Mouse (Mus musculus) kidney, postnatal 14 days (tissue): ENCODE data around the gene Rps6kl1.

ENCODE experiments used
- DNase-seq: peaks from one replicate; pipeline ENCODE4 v3.0.0; 2022; ENCODE audit warnings: mixed read lengths

The Rps6kl1 gene

DNA sequence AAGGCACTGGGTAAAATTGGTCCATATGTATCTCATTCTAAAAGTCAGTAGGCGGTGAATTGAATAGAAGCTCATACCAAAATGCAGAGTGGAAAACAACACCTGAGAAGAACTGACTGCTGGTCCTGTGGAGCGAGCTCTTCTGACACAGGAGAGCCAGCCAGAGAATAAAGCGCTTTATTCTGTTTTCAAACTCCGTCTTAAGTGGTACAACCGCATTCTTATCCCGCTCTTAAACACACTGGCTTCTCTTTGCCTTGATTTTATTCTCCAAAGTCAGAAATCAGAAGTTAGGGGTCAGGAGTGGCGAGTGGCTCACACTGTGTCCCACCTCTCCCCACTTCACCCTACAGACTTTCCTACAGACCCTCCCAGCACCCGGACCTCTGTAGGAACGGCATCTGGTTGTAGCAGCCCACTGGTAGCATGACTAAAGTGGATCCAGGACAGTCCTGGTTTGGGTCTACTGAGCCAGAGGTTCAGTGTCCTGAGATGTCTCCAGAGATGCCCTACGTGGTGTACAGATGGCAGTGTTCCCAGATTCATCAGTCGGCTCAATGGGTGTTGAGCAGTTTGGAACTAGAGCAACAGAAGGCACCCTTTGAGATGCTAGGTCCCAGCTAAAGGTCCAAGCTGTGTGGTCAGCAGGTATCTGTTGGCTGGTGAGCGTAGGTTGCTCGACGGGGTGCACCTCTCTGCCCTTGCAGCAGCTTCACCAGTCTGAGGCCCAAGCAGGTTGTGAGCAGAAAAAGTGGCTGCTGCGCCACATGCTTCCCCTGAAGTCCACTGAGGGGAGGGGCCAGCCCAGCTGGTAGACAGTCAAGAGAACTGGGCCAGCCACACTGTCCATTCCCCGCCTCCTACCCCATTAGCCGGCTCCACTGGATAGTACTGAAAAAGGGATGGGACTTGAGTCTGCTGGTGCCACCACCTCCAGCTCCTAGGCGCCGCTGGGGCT, 15.3 kb downstream of the Rps6kl1 start:
- DNase-seq = no peak

DNA sequence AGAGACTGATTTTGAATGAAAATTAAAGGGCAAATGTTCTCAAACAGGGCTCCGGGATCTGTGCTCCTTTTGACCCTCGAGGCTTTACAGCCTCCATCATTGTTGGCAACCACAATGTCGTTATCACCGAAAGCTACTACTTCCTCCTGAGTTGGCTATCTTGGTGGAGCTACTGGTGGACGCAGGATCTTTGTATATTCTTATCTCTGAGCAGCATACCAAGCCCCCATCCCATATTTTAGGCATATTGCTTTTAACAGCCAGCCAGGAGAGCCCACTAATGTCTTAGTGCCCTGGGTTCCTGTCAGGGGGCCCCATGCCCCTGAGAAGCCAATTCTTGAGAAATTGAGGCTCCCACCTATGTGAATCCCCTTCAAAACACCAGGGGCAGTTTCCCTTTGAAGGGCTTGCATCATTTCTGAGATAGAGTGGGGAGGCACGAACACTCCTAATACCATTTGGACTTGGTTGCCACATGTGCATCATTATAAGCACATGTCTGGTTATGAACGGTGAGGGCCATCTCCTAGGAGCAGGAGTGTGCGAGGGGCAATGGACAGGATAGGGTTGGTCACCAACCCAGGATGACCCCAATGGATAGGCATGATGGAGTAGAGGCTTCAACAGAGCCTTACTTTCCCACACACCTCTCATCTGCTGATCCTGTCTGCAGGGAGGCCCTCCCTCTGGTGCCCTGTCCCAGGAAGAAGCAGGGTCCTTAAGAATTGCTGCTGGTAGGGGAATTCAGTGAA, 16.8 kb downstream of the Rps6kl1 start:
- DNase-seq = no peak

DNA sequence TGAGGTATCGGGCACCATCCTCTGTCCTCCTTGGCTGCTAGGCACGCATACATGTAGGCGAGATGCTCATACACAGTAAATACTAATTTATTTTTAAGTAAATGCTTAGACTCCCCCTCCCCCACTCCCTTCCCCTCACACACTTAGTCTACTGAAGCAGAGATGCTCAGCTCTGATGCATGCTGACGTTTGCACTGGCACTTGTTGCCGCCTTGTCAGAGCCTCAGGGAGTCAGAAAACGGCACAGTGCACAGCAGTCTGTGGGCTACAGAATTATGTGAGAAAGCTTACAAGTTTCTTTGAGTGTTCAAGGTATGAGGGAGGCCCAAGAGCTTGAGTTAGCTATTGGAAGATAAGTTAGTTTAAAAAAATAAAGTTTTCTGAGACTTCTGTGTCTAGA, 19.7 kb downstream of the Rps6kl1 start:
- DNase-seq = no peak

DNA sequence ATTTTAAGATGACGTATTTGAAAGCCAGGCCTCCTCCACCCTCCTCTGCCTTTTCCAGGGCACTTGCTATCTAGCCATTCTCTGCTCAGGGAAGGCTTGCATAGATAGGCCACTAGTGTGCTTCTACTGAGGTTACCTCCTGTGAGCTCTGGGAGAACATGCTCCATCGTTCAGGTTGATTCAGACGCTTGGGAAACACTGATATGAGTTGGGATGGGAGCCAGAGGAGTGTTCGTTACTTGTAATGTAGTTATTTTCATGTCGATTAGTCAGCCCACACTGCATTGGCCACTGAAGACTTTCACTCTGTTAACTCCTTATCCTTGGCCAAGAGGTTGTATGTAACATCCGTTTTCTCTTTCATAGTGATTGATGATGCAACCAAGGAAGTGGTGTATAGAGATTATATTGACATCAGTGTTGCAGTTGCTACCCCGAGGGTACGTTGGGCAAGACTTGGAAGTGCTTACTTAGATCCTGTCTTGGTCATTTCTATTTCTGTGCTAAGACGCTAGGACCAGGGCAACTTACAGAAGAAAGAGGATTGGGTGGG, 21.6 kb downstream of the Rps6kl1 start:
- no peak for DNase-seq

DNA sequence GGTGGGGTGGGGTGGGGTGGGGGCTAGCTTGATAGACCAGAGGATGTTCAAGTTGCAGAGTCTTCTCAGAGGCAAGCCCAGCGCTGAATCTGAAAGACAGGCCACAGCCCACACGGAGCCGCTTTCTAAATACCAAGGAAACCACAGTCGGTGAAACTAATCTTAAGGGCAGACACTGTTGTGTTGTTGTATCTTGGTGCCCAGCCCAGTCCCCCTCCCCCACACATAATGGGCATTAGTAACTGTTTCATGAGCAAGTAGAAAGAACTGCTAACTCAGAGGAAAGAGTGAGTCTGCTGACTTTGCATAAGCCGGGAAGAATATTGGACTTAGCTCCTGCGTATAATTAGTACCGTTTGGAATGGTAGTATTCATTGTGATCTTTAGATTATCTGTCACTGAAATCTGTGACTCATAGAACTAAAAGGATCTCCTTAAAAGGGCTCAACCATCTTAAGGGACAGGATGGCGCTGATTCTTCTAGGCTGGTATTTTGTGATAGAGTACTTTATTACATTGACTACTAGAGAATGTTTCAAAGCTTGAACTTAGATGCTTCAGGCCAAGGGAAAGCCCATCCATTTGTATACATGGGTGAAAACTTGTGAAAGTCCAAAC, 24.0 kb downstream of the Rps6kl1 start:
- DNase-seq = peak; percentile 60

DNA sequence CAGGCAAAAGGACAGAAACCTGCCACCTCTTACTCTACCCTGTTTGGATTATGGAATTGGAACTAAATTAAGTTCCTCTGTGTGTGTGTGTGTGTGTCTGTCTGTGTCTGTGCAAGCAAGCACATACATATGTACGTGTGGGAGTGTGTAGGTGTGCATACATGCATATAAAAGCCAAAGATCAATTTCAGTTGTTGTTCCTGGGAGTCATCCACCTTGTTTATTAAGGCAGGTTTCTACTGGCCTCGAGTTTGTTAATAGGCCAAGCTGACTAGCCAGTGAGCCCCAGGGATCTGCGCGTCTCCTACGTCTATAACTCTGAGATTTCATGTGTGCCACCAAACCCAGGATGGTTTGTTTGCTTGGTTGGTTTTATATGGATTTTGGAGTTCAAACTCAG, 26.3 kb downstream of the Rps6kl1 start:
- DNase-seq = no peak

DNA sequence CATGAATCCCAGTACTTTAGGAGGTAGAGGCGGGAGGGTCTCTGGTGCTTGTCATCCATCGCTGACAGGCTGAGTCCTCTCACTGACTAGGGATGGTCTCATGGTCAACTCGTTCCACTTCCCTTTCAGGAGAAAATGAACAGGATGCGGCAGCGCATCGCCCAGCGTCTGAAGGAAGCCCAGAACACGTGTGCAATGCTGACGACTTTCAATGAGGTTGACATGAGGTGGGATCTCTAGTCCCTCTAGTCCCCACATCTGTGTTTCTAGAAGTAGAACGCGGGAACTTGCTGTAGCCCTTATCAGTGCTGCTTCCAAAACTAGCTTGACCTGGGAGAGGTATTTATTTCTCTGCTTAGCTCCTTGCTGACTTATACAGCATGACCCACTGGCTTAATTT, 27.4 kb downstream of the Rps6kl1 start:
- DNase-seq = no peak

DNA sequence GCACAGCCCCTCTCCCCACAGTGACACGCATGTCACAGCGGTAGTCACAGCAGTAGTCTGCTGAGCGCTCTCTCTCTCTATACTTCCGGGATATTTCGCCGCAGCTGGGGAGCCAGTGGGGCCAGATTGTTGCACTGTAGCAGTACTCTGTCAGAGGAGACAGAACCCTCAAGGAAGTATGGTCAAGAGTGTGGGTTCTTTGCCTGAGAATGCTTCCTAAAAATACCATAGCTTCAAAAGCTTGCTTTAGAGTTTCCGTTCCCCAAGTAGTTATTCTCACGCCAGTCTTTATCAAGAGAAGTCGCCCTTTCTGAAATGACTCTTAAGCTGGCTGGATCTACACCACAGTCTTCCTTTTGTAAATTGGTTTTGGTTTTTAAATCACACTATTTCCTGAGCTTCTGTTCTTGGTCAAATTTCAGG, 27.9 kb downstream of the Rps6kl1 start:
- no peak for DNase-seq

DNA sequence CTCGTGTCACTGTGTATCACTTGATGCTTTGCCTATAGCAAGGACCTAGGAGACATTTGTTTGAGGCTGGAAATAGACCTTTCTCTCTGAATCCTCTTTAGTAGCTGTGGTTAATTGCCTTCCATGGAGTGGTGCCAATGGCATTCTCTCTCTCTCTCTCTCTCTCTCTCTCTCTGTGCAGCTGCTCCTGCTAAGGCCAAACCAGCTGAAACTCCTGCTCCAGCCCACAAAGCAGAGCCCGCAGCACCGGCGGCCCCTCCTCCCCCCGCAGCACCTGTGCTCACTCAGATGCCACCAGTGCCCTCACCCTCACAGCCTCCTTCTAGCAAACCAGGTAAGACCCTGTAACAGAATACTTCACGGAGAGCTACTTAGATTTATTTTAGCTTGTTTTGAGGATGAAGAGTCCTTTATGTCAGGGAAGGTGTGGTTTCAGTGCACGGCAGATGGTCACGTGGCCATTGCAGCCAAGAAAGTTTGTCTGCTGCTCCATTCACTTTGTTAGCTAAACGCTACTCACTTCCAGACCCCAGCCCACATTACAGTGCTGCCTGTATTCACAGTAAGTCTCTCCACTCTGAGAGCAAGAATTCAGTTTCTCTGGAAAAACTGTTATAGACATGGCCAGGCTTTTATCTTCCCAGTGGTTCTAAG, 29.1 kb downstream of the Rps6kl1 start:
- no peak for DNase-seq

DNA sequence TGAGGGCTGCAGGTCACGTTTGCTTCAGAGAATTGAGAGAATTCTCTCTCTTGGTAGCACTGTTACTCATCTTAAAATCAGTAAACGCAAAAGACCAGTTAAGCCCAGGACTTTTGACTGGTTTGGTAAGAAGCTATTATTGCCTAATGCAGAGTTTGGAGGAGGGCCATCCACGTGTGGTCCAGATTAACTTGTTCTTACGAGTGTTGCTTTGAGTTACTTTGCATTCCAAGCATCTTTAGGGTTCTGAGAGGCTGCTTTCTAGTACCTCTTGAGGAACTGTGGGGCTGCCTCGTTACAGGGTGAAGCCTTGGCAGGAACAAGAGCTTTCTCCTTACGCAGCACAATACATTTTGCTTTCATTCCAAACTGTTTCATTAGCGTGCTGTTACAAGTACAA, 35.4 kb downstream of the Rps6kl1 start:
- DNase-seq = no peak

DNA sequence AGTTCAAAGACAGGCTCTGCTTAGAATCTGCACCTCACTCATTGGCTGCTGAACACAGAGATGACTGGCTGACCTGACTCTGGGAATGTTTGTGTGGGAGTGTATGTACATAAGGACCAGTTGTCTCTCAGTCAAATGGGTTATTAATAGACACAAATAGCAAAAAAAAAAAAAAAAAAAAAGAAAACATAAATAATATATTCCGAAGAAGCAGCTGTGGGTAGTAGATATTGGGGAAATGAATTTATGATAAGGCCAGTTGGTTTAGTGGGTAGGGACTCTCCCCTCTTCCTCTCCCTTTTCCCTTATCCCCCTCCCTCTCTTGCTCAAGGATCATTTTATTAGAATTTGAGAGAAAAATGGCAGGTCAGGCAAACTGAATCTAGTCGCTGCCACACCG, 37.1 kb downstream of the Rps6kl1 start:
- no peak for DNase-seq

DNA sequence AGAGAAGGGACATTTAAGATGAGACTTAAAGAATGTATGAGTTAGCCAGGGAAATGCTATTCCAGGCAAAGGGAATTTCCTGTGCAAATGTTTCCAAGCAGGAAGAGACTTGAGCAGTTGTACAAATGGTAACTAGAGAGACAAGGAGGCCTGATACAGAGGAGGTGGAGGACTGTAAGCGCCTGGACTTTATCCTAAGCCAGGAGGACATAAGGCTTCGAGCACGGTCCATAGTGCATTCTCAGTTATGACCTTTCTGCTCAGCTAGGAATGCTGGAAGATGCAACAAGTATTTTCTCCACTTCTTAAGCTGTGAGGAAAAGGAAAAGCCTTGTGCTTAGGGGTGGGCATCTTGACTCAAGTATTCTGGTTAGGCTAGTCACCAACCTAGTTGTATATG, 37.7 kb downstream of the Rps6kl1 start:
- peak; percentile 54 for DNase-seq

DNA sequence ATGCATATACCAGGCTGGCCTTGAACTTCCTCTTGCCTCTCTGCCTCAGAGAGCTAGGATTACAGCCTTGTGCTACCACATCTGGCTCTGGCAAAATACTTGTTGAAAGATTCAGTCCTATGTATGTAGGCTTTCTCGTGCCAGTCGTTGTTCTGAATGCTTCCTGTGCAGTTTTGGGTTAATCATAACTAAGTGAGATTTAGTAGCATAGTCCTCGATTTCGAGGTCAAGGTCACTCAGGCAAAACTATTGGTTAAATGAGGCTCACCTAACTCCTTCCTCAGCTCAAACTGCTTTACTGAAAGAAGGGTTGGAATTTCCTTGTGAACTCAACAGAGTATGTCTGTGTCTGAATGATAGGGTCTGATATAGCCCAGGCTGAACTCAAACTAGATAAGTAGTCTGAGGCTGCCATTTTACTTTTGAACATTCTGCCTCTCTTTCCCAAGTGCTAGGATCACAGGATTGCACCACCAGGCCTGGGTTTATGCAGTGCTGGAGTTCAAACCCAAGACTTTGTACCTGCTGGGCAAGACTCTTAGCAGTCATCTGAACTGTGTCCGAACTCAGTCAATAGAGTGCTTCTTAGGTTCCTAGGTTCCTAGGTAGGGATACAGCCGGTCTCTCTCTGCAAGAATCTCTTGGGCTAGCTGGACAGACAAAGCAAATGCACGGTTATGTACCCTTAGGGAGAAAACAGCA, 38.4 kb downstream of the Rps6kl1 start:
- DNase-seq = no peak

DNA sequence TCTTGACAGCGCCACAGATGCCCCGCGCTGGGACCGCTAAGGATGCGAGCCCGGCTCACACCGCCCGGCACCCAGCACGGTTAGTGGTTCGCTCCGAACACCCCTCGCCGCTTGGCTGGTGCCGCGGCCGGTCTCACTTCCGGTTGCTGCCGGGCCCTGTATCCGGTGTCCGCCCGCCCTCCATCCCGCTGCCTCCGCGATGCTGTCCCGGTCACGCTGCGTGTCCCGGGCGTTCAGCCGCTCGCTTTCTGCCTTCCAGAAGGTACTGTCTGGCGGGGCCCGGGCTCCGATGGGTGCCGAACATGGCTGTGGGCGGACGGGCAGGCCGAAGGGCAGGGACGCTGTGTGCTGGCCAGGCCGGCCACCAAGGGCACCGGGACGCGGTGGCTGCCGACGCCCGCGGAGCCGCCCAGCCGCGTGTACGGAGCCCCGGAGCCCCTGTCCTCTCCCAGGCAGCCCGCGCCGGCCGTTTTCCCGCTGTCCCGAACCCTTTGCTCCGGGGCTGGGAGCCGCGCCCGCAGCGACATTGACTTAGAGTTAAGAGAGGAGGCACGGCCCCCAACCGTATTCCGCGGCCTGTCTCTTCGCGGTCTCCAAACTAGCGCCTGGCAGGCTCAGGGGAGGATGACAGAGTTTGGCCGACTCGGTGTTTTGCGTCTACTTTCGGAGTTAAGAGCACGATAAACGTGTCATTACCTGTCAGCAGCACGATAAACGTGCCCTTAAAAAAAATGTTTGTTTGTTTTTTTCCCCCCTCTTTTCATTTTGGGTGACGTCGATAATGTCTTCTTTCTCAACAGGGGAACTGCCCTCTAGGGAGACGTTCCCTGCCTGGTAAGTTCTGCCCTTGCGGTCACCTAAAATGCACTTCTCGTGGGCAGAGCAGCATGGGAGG, 40.1 kb downstream of the Rps6kl1 start, which contains the start of the genes Prox2 and Dlst:
Prox2 (minus strand) TSS at position 62 of the 895 bp plus-strand sequence.
Dlst (plus strand) TSS at position 136 of the 895 bp plus-strand sequence.
- peak; percentile 92 for DNase-seq

DNA sequence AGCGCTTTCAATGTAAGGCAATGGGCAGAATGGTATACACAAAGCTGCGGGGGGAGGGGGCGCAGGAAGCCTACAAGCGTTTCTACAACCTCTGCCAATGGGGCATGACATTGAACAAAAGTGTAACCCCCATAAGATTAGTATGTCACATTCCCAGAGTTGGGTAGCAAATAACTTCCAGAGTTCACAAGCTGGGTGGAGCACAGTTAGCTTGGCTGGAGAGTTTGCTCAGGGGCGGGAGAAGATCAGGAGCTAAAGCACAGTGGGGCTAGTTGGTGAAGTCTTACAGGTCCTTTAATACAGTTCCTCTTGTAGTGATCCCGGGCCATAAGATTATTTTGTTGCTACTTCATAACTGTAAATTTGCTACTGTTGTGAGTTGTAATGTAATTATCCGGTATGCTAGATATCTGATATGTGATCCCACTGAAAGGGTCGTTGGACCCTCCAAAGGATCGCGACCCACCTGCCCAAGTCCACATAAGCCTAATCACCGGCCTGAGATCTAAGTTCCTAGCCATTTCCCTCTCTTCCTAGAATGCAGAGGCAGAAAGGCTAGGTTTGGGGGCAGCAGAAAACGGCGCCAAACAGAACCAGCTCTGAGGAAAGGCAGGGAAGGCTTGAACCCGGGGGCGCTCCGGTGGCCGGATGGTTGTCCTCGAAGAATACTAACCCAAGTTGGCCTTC, 40.9 kb downstream of the Rps6kl1 start:
- DNase-seq = peak; percentile 27

DNA sequence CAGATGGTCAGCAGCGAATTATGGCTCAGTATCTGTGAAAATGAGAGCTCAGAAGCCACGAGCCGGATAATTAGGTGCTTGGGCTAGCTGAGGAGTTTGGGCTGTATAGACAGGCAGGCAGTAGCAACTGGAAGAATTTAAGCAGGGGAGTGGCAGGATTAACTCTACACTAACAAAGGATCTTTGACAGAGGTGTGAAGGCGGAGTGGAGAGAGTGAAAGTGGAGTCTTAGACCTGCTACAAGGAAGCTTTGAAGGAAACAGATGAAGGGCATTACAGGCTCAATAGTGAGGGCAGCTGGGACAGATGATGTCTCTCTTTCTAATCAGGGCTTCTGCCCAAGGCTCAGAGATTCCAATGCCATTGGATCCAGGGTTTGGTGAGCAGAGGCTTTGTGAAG, 41.6 kb downstream of the Rps6kl1 start:
- no peak for DNase-seq

DNA sequence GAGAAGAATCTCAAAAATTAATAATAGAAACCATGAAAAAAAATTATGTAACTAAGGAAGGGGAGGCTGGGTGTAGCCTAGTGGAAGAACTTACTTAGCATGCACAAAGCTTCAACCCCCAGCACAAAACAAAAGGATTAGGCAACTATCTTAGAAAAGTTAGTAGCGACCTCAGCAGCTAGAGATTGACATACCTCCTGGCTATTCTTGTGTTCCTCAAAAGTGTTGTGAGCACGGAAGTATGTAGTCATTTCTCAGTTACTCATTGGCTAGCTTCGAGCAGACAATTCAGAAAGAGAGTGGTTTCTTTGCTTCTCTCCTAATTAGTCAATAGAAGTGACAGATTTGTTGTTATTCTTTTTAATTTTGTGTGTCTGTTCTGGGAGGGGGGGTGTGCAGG, 42.4 kb downstream of the Rps6kl1 start:
- DNase-seq = no peak

DNA sequence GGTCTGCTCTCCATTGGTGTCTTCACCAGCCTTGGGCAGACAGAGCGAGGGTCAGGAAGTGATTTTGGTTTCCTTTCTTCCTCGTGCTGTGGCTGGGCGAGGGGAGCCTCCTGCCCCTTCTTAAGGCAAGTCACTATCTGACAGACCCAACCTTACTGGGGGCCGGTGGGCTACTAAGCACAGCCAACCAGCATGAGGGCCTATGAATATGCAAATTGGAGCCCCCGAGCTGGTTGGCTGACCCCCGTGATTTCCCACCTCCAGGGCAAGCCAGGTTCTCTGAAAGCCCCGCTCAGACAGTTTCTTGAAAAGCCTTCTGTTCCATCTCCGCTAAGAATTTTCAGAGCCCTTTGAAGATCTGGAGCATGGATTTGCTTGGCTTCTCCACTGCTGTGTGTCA, 44.8 kb downstream of the Rps6kl1 start:
- no peak for DNase-seq

DNA sequence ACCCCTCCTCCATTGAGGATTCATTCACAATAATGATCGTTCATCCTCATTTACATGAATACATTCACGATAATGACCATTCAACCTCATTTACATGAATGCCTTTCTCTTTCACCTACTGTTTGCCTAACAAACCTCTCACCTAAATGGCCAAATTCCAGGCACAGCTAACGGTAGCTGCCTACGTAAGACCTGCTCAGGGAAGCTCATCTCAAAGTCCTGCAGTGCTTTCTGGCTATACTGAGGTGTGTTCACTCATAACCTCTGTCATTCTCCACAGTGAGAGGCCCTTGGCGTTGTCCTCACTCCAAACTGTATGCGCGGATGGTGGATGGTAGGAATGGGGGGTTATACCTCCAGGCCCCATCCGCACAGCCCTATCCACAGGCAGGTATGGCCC, 46.3 kb downstream of the Rps6kl1 start:
- peak; percentile 37 for DNase-seq

DNA sequence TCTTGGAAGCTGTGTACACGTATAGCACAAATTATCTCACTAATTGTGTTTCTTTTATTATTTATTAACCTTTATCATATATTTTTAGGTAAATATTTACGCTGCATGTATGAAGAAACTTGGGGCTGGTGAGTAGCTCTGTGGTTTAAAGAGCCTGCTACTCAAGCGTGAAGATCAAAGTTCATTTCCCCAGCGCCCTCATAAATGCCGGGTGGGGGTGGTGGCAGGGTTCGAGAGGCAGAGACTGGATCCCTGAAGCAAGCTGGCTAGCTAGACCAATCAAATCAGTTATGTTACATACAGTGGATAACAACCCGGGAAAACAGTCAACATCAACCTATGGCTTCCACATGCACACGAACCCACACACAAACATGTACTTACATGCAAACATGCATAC, 48.0 kb downstream of the Rps6kl1 start:
- DNase-seq = peak; percentile 58
